Mouse (Mus musculus) myocyte (in vitro differentiated cells): ENCODE data around the gene Phgr1. TPM values are rescaled to one million over a fixed set of nuclear protein-coding genes. Genes with fewer than 3 reads are reported as not detected.

Source experiments
- H3K27me3 ChIP-seq: one replicate; pipeline ENCODE4 v1.6.1; 2011; ENCODE audit not compliant: control insufficient read depth, insufficient read depth, insufficient read length
- H3K36me3 ChIP-seq: one replicate; pipeline ENCODE4 v1.6.1; 2011; ENCODE audit not compliant: control insufficient read depth, insufficient read depth
- H3K4me2 ChIP-seq: one replicate; pipeline ENCODE4 v1.6.1; 2011; ENCODE audit warnings: low read depth, control low read depth
- H3K4me3 ChIP-seq: one replicate; pipeline ENCODE4 v1.5.1; 2011; ENCODE audit warnings: mild to moderate bottlenecking, control low read depth, moderate library complexity
- H3K79me2 ChIP-seq: one replicate; pipeline ENCODE4 v1.6.1; 2011; ENCODE audit not compliant: control insufficient read depth, insufficient read depth
- H3ac ChIP-seq: one replicate; pipeline ENCODE4 v1.6.1; 2011; ENCODE audit not compliant: control insufficient read depth, insufficient read length
- CEBPB ChIP-seq: IDR thresholded peaks from 2 replicates; pipeline ENCODE4 v1.6.1; 2011; ENCODE audit warnings: mild to moderate bottlenecking, moderate library complexity; ENCODE audit not compliant: poor library complexity, insufficient read depth, severe bottlenecking
- E2F4 ChIP-seq: IDR thresholded peaks from one replicate; pipeline ENCODE4 v1.6.1; 2011; ENCODE audit warnings: mild to moderate bottlenecking, control low read depth, moderate library complexity; ENCODE audit not compliant: insufficient read depth
- MAX ChIP-seq: IDR thresholded peaks from one replicate; pipeline ENCODE4 v1.6.1; 2011; ENCODE audit warnings: low read depth, mild to moderate bottlenecking, control low read depth
- MYOD1 ChIP-seq, 3 experiments: IDR thresholded peaks; one replicate each; pipeline ENCODE4 v1.6.1; 2011; ENCODE audit warnings: control low read depth in 2 of 3, low read depth in 2 of 3, mild to moderate bottlenecking in 2 of 3, moderate library complexity in 1 of 3; ENCODE audit not compliant: insufficient read length in 2 of 3, control insufficient read depth in 1 of 3
- MYOG ChIP-seq, 3 experiments: IDR thresholded peaks; one replicate each; pipeline ENCODE4 v1.6.1; 2011; ENCODE audit warnings: control low read depth in 2 of 3, low read depth in 2 of 3, mild to moderate bottlenecking in 2 of 3; ENCODE audit not compliant: insufficient read length in 2 of 3, control insufficient read depth in 1 of 3, insufficient read depth in 1 of 3
- POLR2A ChIP-seq: IDR thresholded peaks from one replicate; pipeline ENCODE4 v1.6.1; 2011; ENCODE audit warnings: low read depth, mild to moderate bottlenecking, control low read depth, moderate library complexity; ENCODE audit not compliant: insufficient read length
- POLR2AphosphoS2 ChIP-seq: IDR thresholded peaks from one replicate; pipeline ENCODE4 v1.6.1; 2011; ENCODE audit warnings: low read depth, control low read depth; ENCODE audit not compliant: insufficient read length
- REST ChIP-seq: IDR thresholded peaks from one replicate; pipeline ENCODE4 v1.6.1; 2011; ENCODE audit warnings: mild to moderate bottlenecking, control low read depth, moderate library complexity; ENCODE audit not compliant: insufficient read depth, insufficient read length
- SRF ChIP-seq: IDR thresholded peaks from one replicate; pipeline ENCODE4 v1.6.1; 2011; ENCODE audit warnings: low read depth; ENCODE audit not compliant: control insufficient read depth, insufficient read length
- TCF12 ChIP-seq: IDR thresholded peaks from one replicate; pipeline ENCODE4 v1.6.1; 2011; ENCODE audit warnings: mild to moderate bottlenecking, control low read depth; ENCODE audit not compliant: poor library complexity, insufficient read depth, severe bottlenecking
- TCF3 ChIP-seq: IDR thresholded peaks from one replicate; pipeline ENCODE4 v1.6.1; 2011; ENCODE audit warnings: low read depth, control low read depth; ENCODE audit not compliant: insufficient read length
- USF1 ChIP-seq: IDR thresholded peaks from one replicate; pipeline ENCODE4 v1.6.1; 2011; ENCODE audit warnings: low read depth, mild to moderate bottlenecking, control low read depth, moderate library complexity
- polyA plus RNA-seq: library from polyadenylated mRNA; unstranded; fragments of >200 nt; fragmentation: generic; extraction: Trizol; gene quantifications from one replicate; pipeline ENCODE4 v1.2.1, GENCODE M21; 2012; ENCODE audit warnings: missing spikeins

Gene Phgr1
- polyA plus RNA-seq: not detected

GRCm38 (mm10) chr2:118772158-118772874 lies at the start of gene Phgr1:
Gene Phgr1, plus strand, starts transcription at chr2:118772769.
- Histone ChIP-seq H3K79me2 (no peaks in the 10 kb centered on the region), H3K27me3 (no peaks in the 10 kb centered on the region), H3K36me3 (no peaks in the 10 kb centered on the region), H3K4me2 (no peak within 1 kb of the TSS), H3ac (no peak within 1 kb of the TSS), H3K4me3 (no peak within 1 kb of the TSS)
- TF ChIP-seq E2F4: no peak
- TF ChIP-seq MYOG (IDR thresholded peaks at IDR 0.05; ENCODE audit: control insufficient read depth in 1 of 3, insufficient read depth in 1 of 3, insufficient read length in 2 of 3, low read depth in 2 of 3): no peak
- TF ChIP-seq REST: no peak
- no peak for TF ChIP-seq MAX
- TF ChIP-seq TCF3: no peak
- TF ChIP-seq CEBPB: no peak

- Histone ChIP-seq H3K36me3 (no peaks in the 10 kb centered on the region), H3ac (no peak overlapping the region), H3K79me2 (no peaks in the 10 kb centered on the region), H3K27me3 (peaks cover 70% of the 10 kb centered on the region), H3K4me2 (no peak overlapping the region), H3K4me3 (no peak overlapping the region)
- TF ChIP-seq TCF12: no peak
Measured at GRCm38 (mm10) chr2:118723693-118724486, 48.7 kb upstream of the Phgr1 start.

GRCm38 (mm10) chr2:118725511-118725910 lies 47.1 kb upstream of the Phgr1 start:
- Histone ChIP-seq H3K4me3 (no peak overlapping the region), H3K27me3 (peaks cover 62% of the 10 kb centered on the region)
- TF ChIP-seq TCF3: no peak
- no peak for TF ChIP-seq E2F4
- no peak for TF ChIP-seq POLR2AphosphoS2
- no peak for TF ChIP-seq REST
- no peak for TF ChIP-seq TCF12
- no peak for TF ChIP-seq POLR2A
- TF ChIP-seq MYOG (IDR thresholded peaks at IDR 0.05; ENCODE audit: control insufficient read depth in 1 of 3, insufficient read depth in 1 of 3, insufficient read length in 2 of 3, low read depth in 2 of 3): no peak
- TF ChIP-seq SRF: no peak
- no peak for TF ChIP-seq MAX

GRCm38 (mm10) chr2:118726873-118727272 lies 45.7 kb upstream of the Phgr1 start:
- Histone ChIP-seq H3K4me2 (no peak overlapping the region), H3K27me3 (peaks cover 59% of the 10 kb centered on the region), H3K36me3 (no peaks in the 10 kb centered on the region), H3ac (no peak overlapping the region), H3K4me3 (no peak overlapping the region), H3K79me2 (no peaks in the 10 kb centered on the region)
- TF ChIP-seq MYOD1 (IDR thresholded peaks at IDR 0.05; ENCODE audit: control insufficient read depth in 1 of 3, insufficient read length in 2 of 3, low read depth in 2 of 3) (no peak), E2F4 (no peak), MYOG (IDR thresholded peaks at IDR 0.05; ENCODE audit: control insufficient read depth in 1 of 3, insufficient read depth in 1 of 3, insufficient read length in 2 of 3, low read depth in 2 of 3) (no peak), POLR2A (no peak), USF1 (no peak), REST (no peak), CEBPB (no peak), SRF (no peak), TCF3 (no peak), TCF12 (no peak), POLR2AphosphoS2 (no peak), MAX (no peak)

More at GRCm38 (mm10) chr2:118725511-118725910, 47.1 kb upstream of the Phgr1 start:
- Histone ChIP-seq H3K79me2 (no peaks in the 10 kb centered on the region), H3ac (no peak overlapping the region), H3K36me3 (no peaks in the 10 kb centered on the region), H3K4me2 (no peak overlapping the region)

GRCm38 (mm10) chr2:118727911-118728310 lies 44.7 kb upstream of the Phgr1 start:
- Histone ChIP-seq H3K79me2 (no peaks in the 10 kb centered on the region), H3K27me3 (peaks cover 58% of the 10 kb centered on the region), H3K36me3 (no peaks in the 10 kb centered on the region), H3K4me3 (no peak overlapping the region), H3K4me2 (no peak overlapping the region), H3ac (no peak overlapping the region)
- TF ChIP-seq POLR2AphosphoS2 (no peak), E2F4 (no peak), MYOG (IDR thresholded peaks at IDR 0.05; ENCODE audit: control insufficient read depth in 1 of 3, insufficient read depth in 1 of 3, insufficient read length in 2 of 3, low read depth in 2 of 3) (no peak)
